Mouse (Mus musculus) layer of hippocampus, postnatal 36 days (tissue): Measurements from ENCODE around the gene Adh4. TPM values are rescaled to one million over a fixed set of nuclear protein-coding genes. Genes with fewer than 3 reads are reported as not detected.
"Not testable (repeated sequence)": the region's sequence is repeated elsewhere in the genome, so short reads cannot be mapped to it uniquely, and the experiment has no call there.

Experiments
- DNase-seq, 2 experiments: peaks; one replicate each; pipeline ENCODE4 v3.0.0; 2022
- total RNA-seq, 2 experiments: library from RNA; stranded (reverse); gene quantifications; 2 replicates each; pipeline ENCODE4 v1.2.3; 2021

The Adh4 gene
- total RNA-seq: not detected

DNA sequence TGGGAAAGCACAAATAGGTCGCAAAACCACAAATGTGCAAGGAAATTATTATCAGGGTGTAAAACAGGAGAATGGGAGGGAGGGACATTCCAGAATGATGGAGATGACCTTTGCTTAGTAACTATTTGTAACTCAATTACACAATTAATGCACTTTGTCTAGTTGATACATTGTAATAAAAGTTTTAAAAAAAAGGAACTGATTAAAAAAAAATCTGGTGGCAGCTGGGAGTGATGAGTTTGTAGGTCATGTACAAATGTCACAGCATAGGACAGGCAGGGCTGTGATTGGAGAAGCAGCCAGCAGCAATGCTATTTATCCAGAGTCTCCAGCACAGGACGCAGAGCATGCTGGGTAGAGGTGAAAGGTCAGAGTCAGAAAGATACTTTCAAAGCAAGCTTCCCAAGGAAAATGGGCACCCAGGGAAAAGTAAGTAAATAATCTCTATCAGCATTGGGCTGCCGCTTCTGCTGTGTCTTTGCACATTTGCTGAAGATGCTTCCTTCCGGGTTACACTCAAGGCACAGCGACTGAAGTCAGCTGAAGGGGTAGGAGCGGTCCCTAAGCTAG lies at the start of gene Adh4:
Gene Adh4 (plus strand): TSS at position 346 of the 570 bp plus-strand sequence.
- DNase-seq: no peak

DNA sequence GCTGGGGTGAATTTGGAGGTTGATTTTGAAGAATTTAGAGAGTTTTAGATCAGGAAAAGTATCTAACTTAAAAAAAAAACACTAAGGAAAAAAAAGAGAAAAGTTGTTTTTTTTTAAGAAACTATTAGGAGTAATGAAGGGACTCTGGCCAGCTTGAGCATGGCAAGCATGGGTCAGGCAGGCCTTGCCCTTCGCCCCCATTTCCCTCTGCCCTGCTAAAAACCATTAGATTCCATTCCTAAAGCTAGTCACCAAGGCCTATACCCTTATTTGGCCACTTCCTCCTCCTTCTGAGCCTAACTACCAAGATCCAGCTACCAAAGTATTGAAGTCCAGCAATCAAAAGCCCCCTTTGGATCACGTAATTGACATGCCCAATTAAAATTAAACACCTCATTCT lies 49.1 kb upstream of the Adh4 start:
- DNase-seq: no peak

DNA sequence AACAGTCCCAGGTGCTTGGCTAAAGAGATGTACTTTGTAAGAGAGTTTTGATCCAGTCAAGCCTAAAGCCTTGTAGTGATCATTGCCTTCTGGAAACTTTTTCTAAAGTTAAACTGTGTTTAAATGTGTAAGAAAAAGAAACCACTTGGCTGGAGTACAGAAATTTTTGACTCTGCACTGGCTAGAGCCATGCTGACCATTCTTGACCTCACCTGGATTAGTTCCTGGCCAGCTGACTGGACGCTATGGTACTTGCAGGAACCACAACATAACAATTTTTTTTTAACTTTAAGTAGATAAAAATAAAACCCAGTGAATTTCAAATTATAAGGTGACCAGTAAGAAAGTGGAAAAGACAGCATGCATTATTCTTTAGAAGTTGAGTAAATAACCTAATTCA lies 45.7 kb upstream of the Adh4 start:
- DNase-seq: no peak

DNA sequence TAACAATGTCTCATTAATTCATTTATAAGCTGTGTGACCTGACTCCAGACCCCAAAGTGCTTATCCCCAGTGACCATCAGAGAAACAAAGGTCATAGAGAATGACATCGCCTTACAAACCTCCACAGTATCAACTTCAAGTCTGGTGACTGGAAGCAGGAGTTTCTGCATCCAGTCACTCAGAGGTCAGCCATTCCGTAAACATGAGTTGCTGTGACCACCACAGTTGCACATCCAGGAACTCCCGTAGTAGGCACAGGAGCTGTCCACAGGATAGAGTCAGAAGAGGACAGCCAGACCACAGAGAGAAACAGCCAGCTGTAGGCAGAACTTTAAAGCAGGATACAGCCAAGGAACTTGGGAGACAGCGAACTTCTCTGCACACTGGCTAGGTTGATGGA lies 45.0 kb upstream of the Adh4 start:
- DNase-seq: not testable (repeated sequence)

DNA sequence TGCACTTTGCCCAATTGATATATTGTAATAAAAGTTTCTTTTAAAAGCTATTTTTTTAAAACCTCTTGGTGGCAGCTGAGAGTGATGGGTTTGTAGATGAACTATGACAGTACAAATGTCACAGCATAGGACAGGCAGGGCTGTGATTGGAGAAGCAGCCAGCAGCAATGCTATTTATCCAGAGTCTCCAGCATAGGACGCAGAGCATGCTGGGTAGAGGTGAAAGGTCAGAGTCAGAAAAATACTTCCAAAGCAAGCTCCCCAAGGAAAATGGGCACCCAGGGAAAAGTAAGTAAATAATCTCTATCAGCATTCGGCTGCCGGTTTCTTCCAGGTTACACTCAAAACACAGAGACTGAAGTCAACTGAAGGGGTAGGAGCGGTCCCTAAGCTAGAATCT lies 41.3 kb upstream of the Adh4 start:
- no peak for DNase-seq

DNA sequence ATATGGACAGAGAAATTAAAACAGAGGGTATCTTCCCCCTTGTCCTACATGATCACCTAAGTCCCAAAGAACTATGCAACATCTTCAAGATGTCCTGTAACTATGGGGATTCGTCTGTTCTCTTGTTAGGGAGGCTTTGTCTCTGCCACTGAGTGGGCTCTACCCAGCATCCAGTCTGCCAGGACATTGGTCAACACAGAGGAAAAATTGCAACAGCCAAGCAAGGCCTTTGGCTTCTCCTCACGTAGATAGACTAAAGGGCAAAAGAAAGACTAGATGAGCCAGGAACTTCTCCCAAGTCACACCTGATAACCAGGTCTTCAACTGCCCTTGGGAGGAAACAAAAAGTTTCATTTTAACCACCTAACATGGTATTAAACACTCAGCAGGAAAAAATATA lies 40.1 kb upstream of the Adh4 start:
- no peak for DNase-seq

DNA sequence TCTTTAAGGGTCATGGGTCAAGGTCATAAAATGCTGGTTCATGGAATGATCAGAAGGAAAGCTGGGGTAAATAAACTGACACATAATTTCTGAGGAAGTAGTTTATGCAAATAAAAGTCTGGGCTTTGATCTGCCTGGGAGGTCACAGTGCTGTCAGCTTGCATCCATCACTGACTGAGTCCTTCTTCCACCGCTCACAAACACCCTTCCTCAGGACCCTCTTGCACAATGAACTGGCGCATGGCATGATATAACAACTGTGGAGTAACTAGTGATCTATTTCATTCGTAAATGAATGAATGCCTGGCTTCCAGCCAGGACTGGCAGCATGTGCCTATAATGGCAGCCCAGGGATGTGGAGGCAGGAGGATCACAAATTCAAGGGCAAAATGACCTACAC lies 34.1 kb upstream of the Adh4 start:
- no peak for DNase-seq

DNA sequence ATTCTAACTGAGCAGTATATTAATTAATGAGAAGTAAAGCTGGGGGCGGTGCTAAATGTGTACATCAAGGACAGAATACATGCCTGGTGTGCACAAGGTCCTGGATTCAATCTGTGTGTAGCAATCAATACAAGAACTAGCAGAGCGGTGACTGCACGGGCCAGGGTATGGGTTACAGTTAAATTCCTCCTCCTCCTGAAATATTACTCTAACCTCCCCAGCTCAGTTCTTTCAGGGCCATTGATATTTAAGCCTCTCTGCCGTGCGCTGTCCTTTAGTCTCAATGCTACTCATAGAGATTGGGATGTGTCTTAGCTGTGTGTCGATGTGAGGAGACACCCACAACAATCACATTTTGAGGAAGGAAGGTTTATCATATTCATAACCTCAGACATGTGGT lies 28.1 kb upstream of the Adh4 start:
- DNase-seq: no peak

DNA sequence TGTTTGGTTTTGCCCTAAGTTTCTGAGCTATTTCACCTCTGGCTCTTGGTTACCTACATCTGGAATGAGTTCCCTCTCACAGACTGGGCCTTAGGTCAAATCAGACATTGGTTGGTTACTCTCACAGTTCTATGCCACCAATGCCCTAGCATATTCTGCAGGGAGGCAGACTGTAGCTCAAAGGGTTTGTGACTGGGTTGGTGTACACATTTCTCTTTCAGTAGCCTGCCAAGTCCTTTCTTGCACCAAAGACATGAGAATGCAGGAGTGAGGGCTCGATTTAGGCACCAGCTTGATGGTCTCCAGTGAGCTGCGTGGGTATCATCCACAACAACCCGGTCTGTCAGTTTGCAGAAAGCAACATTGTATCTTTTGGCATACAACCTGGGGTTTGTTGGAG lies 10.4 kb upstream of the Adh4 start:
- no peak for DNase-seq

DNA sequence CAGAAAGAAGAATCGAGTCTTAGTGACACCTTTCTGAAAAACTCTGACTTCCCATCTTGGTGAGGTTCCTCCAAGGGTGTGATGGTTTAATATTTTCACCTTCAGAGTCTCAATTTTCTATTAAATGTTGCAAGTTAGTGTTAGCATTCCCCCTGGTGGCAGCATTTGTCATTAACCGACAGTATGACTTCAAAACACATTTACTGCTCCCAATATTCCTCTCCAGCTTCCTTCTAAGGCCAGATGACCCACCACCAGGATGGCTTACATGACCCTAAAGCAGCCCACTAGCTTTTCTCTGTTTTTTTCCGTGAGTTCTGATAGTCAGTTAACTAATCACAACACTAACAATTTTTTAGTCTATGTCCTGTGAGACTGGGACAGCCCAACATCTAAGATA lies 9.9 kb upstream of the Adh4 start:
- peak; percentile 10 to 17 for DNase-seq

DNA sequence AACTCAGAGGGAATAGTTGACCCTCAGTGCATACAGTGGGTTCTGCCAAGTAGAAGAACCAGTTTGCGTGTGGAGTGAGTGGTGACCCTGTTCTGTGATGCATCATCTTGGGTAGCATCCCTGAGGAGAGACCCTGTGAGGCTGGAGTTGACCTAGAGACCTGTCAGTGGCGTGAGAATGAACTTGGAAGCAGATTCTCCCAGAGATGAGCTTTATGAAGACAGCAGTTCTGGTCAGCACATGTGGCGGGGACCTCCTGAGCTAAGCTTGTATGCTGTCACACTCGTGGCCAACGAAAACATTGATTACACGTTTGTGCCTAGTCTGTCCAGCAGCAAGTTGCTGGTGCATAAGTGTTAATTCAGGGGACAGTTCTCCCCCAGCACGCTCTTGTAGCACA lies 9.4 kb upstream of the Adh4 start:
- no peak for DNase-seq

DNA sequence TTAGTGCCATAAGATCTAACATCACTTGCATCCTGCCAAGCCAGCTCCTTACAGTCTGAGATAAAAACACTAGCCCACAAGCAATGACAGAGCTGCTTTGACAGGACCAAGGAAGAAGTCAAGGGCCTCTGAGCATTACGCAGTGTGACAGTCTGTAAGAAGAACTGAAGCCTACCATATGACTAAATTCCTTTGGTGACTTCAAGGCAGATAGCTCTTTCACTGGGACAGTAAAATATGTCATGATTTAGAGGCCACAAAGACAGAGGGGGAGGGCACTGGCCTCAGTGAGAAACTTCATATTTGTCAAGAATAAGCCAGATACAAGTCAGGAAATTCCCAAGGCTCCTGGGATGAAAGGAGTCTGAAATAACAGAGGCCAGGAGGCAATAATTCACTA lies 7.3 kb upstream of the Adh4 start:
- no peak for DNase-seq

DNA sequence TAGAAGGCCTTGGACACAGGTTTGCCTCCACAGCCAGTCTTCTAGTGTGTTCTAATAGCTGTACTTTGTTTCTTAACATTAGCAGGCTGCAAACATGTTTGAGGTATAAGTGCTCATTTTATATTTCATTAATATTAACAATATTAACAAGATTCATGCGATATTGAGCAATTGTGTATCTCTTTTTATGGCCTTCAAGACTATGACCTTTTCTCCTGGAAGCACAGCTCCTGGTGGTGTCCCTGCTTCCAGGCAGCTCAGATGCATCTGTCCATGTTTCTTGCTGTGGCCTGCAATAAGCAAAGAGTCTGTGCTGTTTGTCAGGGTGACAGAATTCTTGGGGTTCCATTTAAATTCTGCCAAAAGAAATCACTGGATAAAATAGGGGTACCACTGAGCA lies 5.7 kb upstream of the Adh4 start:
- no peak for DNase-seq

DNA sequence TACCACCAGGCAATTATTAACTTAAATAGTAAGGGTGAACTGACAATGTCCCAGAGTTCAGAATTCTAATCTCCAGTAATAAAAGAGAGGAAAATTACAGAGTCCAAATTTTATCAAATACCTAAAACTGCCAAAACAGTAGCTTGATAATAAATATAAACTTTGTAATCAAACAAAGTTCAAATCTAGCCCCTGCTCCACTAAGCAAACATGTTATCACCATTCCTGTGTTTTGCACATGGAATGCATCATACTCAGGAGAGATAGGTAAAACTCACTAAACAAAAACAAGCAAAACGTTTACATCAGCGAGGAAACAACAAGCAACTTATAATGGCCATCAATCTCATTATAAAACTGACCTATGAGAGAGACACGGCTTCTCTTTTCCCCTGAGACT lies 5.1 kb upstream of the Adh4 start:
- no peak for DNase-seq

DNA sequence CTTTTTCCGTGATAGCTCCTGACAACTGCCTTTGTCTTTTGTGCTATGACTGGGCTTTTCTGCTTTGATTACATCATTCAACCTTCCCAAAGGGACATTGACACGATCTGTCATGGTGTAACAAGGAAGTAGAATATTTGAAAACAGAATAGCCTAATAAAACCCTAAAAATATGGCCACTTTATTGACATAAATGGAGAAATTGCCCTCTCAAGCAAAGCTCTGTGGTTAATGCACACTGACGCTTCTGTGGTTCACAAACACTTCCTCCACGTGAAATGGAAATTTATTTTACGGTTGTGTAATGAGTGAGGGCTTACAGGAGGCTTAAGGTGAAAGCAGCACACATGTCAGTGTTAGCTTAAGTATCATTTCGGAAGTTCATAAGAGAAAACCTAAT lies 4.1 kb downstream of the Adh4 start:
- DNase-seq: no peak

DNA sequence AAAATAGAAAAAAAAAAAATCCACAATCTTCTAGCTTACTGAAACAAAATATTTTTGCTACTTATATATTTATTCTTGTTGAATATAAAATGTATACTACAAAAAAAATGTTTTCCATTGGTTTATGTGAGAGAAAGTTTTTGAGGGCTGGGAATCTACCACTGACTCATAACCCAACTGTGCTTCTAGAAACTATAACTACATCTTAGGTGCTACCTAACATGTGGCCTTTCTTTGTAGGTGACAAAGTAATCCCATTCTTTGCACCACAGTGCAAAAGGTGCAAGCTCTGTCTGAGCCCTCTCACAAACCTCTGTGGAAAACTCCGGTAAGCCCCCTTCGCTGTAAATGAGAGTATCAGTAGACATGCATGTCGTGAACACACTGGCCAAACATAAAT lies 5.1 kb downstream of the Adh4 start:
- DNase-seq: no peak

DNA sequence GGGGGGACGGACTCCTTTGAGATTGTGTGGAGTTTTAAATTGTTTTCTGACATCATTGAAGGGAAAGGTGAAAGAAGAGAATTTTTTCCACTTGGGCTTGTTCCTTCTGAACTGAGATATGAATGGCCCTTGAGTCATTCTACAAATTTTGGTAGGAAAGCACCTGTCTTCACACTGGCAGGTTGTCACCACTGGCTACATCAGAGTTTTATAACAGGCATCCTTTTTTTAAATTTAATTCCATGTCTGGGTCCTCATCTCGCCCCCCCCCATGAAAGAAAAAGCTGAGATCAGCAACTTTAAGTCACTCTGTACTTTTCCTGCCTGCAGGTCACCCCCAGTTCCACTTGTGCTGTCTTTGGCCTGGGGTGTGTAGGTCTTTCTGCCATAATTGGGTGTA lies 8.4 kb downstream of the Adh4 start:
- DNase-seq: no peak

DNA sequence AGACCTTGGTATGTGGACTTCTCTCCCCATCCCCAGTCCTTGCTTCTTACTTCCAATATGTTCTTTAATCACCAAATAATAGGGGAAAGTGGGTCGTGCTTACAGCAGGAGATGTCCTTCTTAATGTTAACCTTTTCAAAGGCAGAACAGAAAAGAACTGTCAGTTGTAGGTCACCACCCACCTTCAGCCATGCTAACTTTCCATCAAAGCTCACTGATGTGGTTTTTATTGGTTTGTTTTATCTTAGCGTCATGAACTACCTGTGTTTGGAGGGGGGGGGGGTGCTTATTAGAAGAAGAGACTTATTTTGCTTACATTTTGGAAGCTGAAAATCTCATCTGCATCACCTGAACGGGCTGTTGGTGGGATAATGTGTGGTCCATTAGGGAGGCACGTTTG lies 9.0 kb downstream of the Adh4 start:
- no peak for DNase-seq

DNA sequence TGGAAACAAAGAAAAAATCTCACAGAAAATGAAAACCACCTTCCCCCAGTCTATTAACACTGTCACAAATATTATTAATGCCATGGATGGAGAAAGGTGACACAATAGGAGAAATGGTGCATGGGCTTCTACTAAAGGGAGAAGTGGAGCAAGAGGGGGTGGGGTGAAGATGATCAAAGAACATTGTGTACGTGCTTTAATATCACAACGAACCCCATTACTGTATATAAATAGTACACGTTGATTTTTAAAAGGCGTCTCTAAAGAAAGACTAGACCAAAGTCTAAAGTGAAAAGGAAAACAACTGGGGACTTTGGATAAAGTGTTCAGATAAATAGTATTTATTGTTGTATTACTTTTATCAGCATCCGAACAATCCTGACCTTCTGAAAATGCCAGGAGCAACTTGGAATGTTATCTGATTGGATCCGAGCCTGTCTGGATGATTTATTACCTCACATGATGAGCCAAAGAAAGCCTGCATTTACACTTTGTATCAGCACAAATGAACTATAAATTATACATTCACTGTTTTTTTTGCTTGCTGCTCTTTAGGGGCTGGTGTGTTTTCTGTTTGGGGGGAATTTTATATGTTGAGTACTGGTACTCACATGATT lies 15.2 kb downstream of the Adh4 start:
- no peak for DNase-seq

DNA sequence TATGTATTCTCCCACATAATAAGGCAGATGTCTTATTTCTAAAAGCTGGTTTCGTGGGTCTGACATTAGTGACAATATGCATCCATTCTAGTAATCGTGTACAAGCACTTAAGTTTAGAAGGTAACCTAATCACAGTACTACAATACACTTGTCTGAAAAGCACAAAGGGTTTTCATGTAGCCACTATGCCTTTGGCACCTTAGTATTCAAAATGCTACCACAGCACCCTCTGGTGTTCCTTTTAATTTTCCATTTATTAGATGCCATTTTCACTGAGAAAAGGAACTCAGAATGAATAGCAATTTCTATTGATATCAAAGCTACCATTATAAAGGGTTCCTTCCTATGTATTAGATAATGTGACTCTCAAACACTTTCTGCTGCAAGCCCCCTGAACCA lies 16.6 kb downstream of the Adh4 start:
- no peak for DNase-seq

DNA sequence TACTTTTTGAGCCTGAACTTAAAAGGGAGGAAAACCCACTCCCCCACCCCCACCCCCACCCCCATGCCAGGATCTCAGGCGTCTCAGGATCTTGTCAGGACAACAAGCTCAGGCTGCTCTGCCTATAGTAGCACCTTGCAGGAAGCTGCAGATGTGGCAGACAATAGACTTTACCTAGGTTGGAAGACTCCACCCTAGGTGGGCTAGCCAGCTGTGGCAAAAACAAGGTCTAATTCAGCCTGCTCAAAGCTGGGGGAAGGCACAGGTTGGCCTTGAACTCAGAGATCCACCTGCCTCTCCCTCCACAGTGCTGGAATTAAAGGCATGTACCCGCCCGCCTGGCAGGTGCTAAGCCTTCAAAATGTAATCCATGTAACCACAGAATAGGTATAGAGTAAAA lies 23.4 kb downstream of the Adh4 start:
- DNase-seq: no peak

DNA sequence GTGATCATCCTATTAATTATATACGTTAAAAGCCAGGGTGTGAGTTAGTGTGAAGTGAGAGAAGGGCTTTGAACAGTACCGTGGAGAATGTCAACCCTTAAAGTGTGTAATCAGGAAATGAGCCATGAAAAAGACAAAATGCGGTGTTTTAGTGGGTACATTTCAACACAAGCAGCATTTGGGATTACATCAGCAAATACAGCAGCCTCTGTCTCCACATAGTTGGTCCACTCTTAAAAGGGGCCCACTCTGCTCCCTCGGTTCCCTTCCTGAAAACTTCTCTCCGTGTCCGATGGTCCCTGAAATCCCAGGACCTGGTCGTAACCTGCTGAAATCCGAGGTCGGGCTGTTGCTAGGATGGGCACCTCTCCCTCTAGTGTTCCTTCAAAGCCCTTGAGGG lies 26.9 kb downstream of the Adh4 start:
- DNase-seq: no peak

DNA sequence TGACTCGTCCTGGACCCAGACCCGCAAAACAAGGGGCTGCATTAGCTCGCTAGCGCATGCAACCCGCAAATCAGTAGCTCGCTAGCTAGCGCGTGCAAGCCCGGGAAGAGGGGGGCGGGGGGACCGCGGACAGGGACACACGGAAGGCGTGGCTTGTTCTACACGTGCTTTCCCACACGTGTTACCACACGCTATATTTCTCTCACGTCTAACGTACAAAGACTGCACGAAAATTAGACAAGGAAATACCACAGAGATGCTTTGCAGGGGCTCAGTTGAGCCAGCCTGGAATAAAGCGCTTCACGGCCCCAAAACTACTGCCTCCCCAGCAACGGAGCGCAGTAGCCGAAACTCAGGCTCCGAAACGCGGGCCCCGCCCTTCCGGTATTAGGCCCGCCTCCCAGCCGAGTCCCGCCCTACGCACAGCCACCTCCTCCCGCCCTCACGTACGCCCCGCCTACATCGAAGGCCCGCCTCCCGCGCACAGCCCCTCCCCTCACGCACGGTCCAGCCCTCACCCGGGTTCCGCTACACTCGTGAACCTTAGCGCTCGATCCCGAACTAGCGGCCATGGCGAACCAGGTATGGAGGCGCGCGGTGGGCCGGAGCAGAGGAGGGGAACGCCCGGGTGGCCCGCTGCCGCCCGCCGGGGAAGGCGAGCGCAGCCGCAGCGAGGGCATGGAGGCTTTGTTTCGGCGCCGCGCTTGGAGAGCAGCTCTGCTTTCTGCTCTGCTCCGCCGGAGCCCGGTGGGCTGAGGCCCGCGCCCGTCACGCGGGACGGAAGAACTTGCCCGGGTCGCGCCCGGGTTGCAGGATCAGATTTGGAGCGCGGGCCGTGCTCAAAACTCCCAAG lies 27.6 kb downstream of the Adh4 start, which contains the start of gene Adh5:
Gene Adh5 (plus strand): TSS at position 482 of the 853 bp plus-strand sequence.
- DNase-seq: peak; percentile 90

DNA sequence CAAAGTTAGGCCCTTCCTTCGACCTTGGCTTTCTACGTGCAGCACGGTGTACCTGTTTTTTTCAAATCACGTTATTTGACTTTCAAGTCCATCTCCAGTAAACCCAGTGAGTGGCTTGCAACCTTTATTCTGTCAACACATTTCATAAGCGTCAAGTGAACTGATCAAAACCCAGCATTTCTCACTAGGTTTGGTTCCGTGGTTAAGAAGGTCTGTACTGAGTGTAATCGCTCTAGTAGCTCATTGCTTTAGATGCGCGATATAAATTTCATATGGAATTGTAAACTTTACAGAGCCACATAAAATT lies 28.2 kb downstream of the Adh4 start:
- no peak for DNase-seq
